Mouse (Mus musculus) natural killer cell, adult 2 months (primary cell): ENCODE results near the gene Rad9b.

Experiments
- DNase-seq, 2 experiments: peaks; one replicate each; pipeline ENCODE4 v3.0.0; 2022; ENCODE audit warnings: low spot score in 2 of 2

The Rad9b gene

DNA sequence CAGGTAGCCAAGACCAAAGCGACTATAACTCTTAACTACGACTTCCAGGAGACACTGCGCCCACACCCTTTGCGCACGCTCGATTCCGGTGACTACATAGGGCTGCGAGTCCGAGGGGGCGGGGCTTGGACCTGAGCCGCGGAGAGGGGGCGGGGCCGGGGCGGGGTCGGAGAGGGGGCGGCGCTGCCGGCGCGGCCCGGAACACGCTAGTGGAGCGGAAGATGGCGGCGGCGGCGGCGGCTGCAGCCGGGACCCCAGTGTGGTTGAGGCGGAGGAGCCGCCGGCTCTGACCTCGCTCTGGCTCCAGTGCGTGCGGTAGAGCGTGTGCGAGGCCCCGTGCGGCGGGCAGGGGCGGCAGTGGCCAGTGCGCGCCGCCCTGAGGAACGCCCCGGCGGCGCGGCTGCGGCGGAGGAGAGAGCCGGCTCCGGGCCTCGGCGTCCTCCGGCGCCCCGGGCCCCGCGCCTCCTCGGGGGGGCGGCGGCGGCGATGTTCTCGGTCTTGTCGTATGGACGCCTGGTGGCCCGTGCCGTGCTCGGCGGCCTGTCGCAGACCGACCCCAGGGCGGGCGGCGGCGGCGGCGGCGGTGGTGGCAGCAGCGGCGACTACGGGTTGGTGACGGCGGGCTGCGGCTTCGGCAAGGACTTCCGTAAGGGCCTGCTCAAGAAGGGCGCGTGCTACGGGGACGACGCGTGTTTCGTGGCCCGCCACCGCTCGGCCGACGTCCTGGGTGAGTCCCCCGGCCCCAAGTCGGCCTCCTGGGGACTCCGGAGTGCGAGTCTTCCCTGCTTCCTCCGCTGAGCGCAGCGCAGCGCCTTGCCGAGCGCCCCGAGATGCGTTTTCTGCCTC is 69.6 kb downstream of the Rad9b start, which contains the start of gene Pptc7:
Pptc7 (plus strand) TSS at position 183 of the 846 bp plus-strand sequence.
- DNase-seq = peak; percentile 85 to 91

DNA sequence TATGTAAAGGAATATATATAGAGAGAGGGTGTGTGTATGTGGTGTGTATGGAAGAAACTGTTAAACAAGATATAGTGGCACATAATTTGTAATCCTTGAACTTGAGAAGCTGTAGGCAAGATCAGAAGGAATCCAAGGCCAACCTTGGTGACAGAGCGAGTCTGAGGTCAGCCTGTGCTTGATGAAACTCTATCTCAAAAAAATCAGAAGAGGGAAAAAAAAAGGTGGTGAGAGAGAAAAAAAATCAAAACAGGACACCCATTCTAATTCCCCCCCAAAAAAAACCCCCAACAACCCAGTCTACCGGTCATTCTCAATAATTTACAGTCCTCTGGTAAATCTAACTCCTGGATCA is 70.2 kb downstream of the Rad9b start:
- DNase-seq = no peak

DNA sequence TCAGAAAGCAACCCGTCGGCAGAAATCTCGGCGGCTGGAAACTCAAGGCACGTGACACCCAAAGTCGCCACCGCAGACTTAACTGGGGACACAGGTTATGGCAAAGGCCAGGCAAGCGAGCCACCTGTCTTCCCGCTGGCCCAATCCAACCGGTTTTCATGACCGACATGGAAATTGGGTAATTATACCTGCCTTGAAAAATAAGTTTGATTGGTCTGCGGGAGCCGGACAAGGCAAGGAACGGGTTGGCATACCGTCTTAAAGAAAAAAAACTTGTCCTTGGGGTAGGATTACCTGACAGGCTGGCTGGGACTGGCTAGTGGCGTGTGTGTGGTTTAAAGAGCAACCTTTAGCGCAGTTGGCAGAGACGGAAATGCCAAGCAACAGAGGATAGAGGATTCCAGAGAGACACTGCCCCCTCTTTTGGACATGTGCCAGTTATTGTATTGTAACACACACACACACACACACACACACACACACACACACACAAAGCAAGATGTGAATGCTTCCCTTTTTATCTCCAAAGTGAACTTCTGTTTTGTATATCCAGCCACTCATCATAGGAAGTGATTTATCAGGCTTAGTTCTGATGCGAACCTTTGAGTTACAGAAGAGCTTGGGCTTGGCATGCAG is 73.1 kb downstream of the Rad9b start:
- no peak for DNase-seq

GRCm38 (mm10) chr5:122280422-122280826 is 73.6 kb downstream of the Rad9b start:
- DNase-seq = no peak

GRCm38 (mm10) chr5:122279799-122280421 is 74.1 kb downstream of the Rad9b start:
- DNase-seq = no peak

DNA sequence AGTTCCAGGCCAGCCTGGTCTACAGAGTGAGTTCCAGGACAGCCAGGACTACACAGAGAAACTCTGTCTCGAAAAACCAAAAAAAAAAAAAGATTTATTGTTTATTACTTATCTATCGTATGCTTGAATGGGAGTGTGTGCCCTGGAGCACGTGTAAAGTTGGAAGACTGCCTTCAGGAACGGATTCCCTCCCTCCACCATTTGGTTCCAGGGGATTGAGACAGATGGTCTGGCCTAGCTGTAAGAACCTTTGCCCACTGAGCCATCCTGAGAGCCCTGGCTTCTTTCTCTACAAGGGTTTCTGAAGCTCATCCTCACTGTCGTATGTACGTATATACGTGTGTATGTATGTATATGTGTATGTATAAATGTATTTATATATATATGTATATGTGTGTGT is 75.1 kb downstream of the Rad9b start:
- no peak for DNase-seq

DNA sequence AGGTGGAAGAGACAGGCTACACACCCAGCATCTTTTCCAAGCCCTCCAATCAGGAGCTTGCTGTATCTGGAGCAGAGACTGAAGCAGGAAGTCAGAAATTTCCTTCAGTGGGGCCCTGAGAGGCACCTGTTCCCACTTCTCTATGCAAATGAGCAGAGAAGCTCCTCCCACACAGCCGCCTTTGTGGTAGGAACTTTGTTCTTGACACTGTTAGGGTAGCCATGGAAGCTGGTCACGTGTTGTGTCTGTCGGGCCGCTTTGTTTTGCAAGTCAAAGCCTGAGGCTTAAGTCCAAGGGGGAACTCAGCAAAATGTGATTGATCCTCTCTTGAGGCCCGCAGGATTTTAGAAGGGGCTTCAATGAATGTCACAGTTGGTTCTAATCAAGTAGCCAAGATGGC is 79.2 kb downstream of the Rad9b start:
- peak; percentile 63 to 85 for DNase-seq
